Comparison of ENCODE assay signal across 8 mouse cellular contexts in the genomic region with DNA sequence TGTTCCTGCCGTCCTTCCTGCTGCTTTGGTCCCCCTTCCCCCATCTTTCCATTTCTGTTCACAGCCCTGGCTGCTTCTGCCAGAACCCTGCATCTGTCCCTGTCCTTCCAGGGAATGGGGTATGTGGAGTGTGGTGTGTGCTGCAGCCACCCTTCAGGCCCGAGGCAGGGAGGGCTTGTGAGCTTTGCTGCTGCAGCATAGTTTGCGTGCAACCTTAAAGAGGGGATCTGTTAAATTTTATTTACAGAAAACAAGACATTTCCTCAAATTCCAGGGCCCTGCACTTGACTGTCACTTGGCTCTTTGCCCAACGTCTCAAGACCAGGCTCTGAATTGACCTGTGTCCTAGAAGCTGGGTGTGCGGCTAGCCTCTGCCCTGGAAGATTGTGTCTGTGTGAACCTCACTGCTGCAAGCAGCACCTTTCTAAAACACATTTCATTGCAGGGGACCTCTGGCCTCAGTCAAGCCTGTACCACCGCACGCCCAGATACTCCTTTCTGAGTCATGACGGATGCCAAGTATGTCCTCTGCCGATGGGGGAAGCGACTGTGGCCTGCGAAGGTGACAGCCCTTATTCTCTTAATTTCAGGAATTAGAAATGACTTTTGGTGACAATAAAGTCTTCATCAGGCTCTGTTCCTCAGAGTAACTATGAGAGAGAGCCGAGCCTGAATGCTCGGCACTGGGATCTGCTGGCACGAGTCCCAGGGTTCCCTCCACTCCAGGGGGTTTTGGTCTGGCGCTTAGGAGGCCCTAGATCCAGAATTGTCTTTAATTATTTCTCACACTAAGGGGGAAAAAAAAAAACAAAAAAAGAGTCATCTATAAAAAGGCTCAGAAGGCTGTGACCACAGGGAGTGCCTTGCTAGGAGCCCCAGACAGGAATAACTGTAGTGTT. TPM values are rescaled to one million over a fixed set of nuclear protein-coding genes. Genes with fewer than 3 reads are reported as not detected.
A peak's percentile ranks its signal among the peaks of the same experiment; 100 is the strongest.
DNase-seq lines count a peak whose midpoint lies in the region; ATAC-seq lines count a peak whose summit lies in the region.

No protein-coding gene starts in this region.

- peak overlapping the region; percentile 92 for H3K4me2 ChIP-seq in liver, embryonic 11.5 days
- H3K4me2 ChIP-seq in embryonic facial prominence, embryonic 11.5 days (ENCODE audit: low read depth, low read length): peak overlapping the region; percentile 75

- H3K4me1 ChIP-seq in liver, embryonic 11.5 days (replicated peaks; ENCODE audit: control insufficient read depth, insufficient read depth, low read length): peaks cover 16% of the 10 kb centered on the region
- H3K4me1 ChIP-seq in embryonic facial prominence, embryonic 11.5 days (ENCODE audit: control insufficient read depth, insufficient read depth, low read length): peaks cover 9% of the 10 kb centered on the region

- no peaks in the 10 kb centered on the region for H3K27me3 ChIP-seq in liver, embryonic 11.5 days (replicated peaks; ENCODE audit: control insufficient read depth, insufficient read depth, low read length)
- H3K27me3 ChIP-seq in embryonic facial prominence, embryonic 11.5 days (ENCODE audit: control insufficient read depth, insufficient read depth, low read length): no peaks in the 10 kb centered on the region; the same call in 1 of the 2 replicates

- H3K9ac ChIP-seq in liver, embryonic 11.5 days (ENCODE audit: low read depth, low read length): peak overlapping the region; percentile 94
- H3K9ac ChIP-seq in embryonic facial prominence, embryonic 11.5 days (replicated peaks; ENCODE audit: low read length): peak overlapping the region; percentile 97

- H3K4me3 ChIP-seq in liver, embryonic 11.5 days (ENCODE audit: low read depth, low read length): peak overlapping the region; percentile 90
- peak overlapping the region; percentile 86 for H3K4me3 ChIP-seq in embryonic facial prominence, embryonic 11.5 days (ENCODE audit: low read depth, low read length)

- no peak for DNase-seq in liver, embryonic 11.5 days (ENCODE audit: low spot score)
- DNase-seq in liver: no peak
- DNase-seq in embryonic facial prominence, embryonic 11.5 days (ENCODE audit: low spot score): peak; percentile 3
- peak; percentile 68 for DNase-seq in kidney, adult 11 months
- peak; percentile 22 for DNase-seq in lung, postnatal 14 days
- no peak for DNase-seq in ovary, postnatal 36 days (ENCODE audit: low spot score)
- no peak for DNase-seq in urinary bladder, adult 18-20 months (ENCODE audit: low spot score in 2 of 2)

- H3K36me3 ChIP-seq in liver, embryonic 11.5 days (ENCODE audit: control insufficient read depth, insufficient read depth, low read length): peaks cover 23% of the 10 kb centered on the region
- H3K36me3 ChIP-seq in embryonic facial prominence, embryonic 11.5 days (replicated peaks; ENCODE audit: control insufficient read depth, insufficient read depth, low read depth, low read length): no peaks in the 10 kb centered on the region; the same call in 1 of the 2 replicates

- H3K27ac ChIP-seq in liver, embryonic 11.5 days (ENCODE audit: low read depth, low read length): peak overlapping the region; percentile 96
- 0 out of 2 replicates have a peak overlapping the region, but pooled peaks have one; percentile 43 for H3K27ac ChIP-seq in embryonic facial prominence, embryonic 11.5 days (replicated peaks; ENCODE audit: low read depth, low read length)

- no peak for ATAC-seq in liver, embryonic 11.5 days (replicated peaks; ENCODE audit: low FRiP score)
- ATAC-seq in embryonic facial prominence, embryonic 11.5 days (replicated peaks; ENCODE audit: insufficient number of reproducible peaks, low FRiP score, low TSS enrichment, low read depth): no peak
- ATAC-seq in megakaryocyte-erythroid progenitor cell, adult 5-6 weeks (replicated peaks; ENCODE audit: low FRiP score, low TSS enrichment, poor library complexity, severe bottlenecking): no peak

- WGBS in liver, embryonic 11.5 days: 78% methylated on average over 15 of the region's 15 CpGs
- 65% methylated on average over 15 of the region's 15 CpGs for WGBS in embryonic facial prominence, embryonic 11.5 days

- H3K9me3 ChIP-seq in liver, embryonic 11.5 days (ENCODE audit: control insufficient read depth, low read length): no peaks in the 10 kb centered on the region
- no peaks in the 10 kb centered on the region for H3K9me3 ChIP-seq in embryonic facial prominence, embryonic 11.5 days (replicated peaks; ENCODE audit: control insufficient read depth, low read length)

RNA-seq across cellular contexts. Expression of a gene that starts 1.9 kb away (rescaled TPM):
- 67.7 and 71.0 TPM in 2 replicates for polyA plus RNA-seq in liver, embryonic 11.5 days (2014; fragmentation: Nextera tagmentation; extraction: Ambion mirVana)
- 75.1 and 94.3 TPM in 2 replicates for polyA plus RNA-seq in embryonic facial prominence, embryonic 11.5 days (2014; fragmentation: Nextera tagmentation; extraction: Ambion mirVana)
- total RNA-seq in megakaryocyte-erythroid progenitor cell, adult 5-6 weeks (2014; fragmentation: Nextera tagmentation): 60.8 and 124 TPM in 2 replicates
- total RNA-seq in megakaryocyte-erythroid progenitor cell, adult 5-6 weeks (2017): 44.2 and 49.0 TPM in 2 replicates

RNA-seq across cellular contexts. Expression of a gene that starts 20.8 kb away (rescaled TPM):
- 401 and 427 TPM in 2 replicates for polyA plus RNA-seq in liver, embryonic 11.5 days (2014; fragmentation: Nextera tagmentation; extraction: Ambion mirVana)
- 221 and 253 TPM in 2 replicates for polyA plus RNA-seq in embryonic facial prominence, embryonic 11.5 days (2014; fragmentation: Nextera tagmentation; extraction: Ambion mirVana)
- 196 and 302 TPM in 2 replicates for total RNA-seq in megakaryocyte-erythroid progenitor cell, adult 5-6 weeks (2014; fragmentation: Nextera tagmentation)
- 103 and 168 TPM in 2 replicates for total RNA-seq in megakaryocyte-erythroid progenitor cell, adult 5-6 weeks (2017)

RNA-seq across cellular contexts. Expression of a gene that starts 32.7 kb away (rescaled TPM):
- 49.0 and 49.7 TPM in 2 replicates for polyA plus RNA-seq in liver, embryonic 11.5 days (2014; fragmentation: Nextera tagmentation; extraction: Ambion mirVana)
- polyA plus RNA-seq in embryonic facial prominence, embryonic 11.5 days (2014; fragmentation: Nextera tagmentation; extraction: Ambion mirVana): 21.9 and 22.4 TPM in 2 replicates
- total RNA-seq in megakaryocyte-erythroid progenitor cell, adult 5-6 weeks (2014; fragmentation: Nextera tagmentation): 1.2 and 1.7 TPM in 2 replicates
- total RNA-seq in megakaryocyte-erythroid progenitor cell, adult 5-6 weeks (2017): 2.1 and 3.0 TPM in 2 replicates

RNA-seq across cellular contexts. Expression of a gene that starts 33.2 kb away (rescaled TPM):
- 49.2 and 55.0 TPM in 2 replicates for polyA plus RNA-seq in liver, embryonic 11.5 days (2014; fragmentation: Nextera tagmentation; extraction: Ambion mirVana)
- 40.9 and 44.7 TPM in 2 replicates for polyA plus RNA-seq in embryonic facial prominence, embryonic 11.5 days (2014; fragmentation: Nextera tagmentation; extraction: Ambion mirVana)
- 152 and 163 TPM in 2 replicates for total RNA-seq in megakaryocyte-erythroid progenitor cell, adult 5-6 weeks (2014; fragmentation: Nextera tagmentation)
- 269 and 335 TPM in 2 replicates for total RNA-seq in megakaryocyte-erythroid progenitor cell, adult 5-6 weeks (2017)

RNA-seq across cellular contexts. Expression of a gene that starts 48.8 kb away (rescaled TPM):
- polyA plus RNA-seq in liver, embryonic 11.5 days (2014; fragmentation: Nextera tagmentation; extraction: Ambion mirVana): 9.4 and 10.7 TPM in 2 replicates
- polyA plus RNA-seq in embryonic facial prominence, embryonic 11.5 days (2014; fragmentation: Nextera tagmentation; extraction: Ambion mirVana): 34.6 and 42.3 TPM in 2 replicates
- total RNA-seq in megakaryocyte-erythroid progenitor cell, adult 5-6 weeks (2014; fragmentation: Nextera tagmentation): 0.40 TPM in 1 of 2 replicates, not detected in the other
- total RNA-seq in megakaryocyte-erythroid progenitor cell, adult 5-6 weeks (2017): 0.80 TPM in 1 of 2 replicates, not detected in the other

Comparison
In these comparisons a context has a peak if more than half of its experiments do, and no peak if none do; other contexts are left out.
1. DNase-seq: peak in embryonic facial prominence, embryonic 11.5 days (single experiment), kidney, adult 11 months (single experiment) and lung, postnatal 14 days (single experiment); none in liver, embryonic 11.5 days (single experiment), liver (single experiment), ovary, postnatal 36 days (single experiment) and urinary bladder, adult 18-20 months (0 of 2).